Mouse (Mus musculus) intestine, postnatal 0 days (tissue): ENCODE measurements at regions not wholly inside any gene's neighbourhood (a gene's known extent, or its start where the extent isn't known, plus 50 kb on each side); places are given as distances from the start of the nearest gene placed in this dataset.

Source experiments
- ATAC-seq: fragments of 200-750 bp; cut with Nextera tagmentation; 2 replicates; pipeline ENCODE4 v1.8.0; 2017; ENCODE audit warnings: mild to moderate bottlenecking, moderate TSS enrichment, moderate library complexity
- H3K27ac ChIP-seq: fragments of 300-500 bp; sonication (generic); 2 replicates; pipeline ENCODE4 v1.5.1; 2014; ENCODE audit warnings: mild to moderate bottlenecking, low read depth, low read length, moderate library complexity
- H3K27me3 ChIP-seq: fragments of 300-500 bp; sonication (generic); replicated peaks from 2 replicates; pipeline ENCODE4 v1.6.1; 2014; ENCODE audit warnings: low read length, mixed read lengths; ENCODE audit not compliant: control insufficient read depth, insufficient read depth
- H3K36me3 ChIP-seq: fragments of 300-500 bp; sonication (generic); 2 replicates; pipeline ENCODE4 v1.6.1; 2014; ENCODE audit warnings: mild to moderate bottlenecking, moderate library complexity; ENCODE audit not compliant: control insufficient read depth, insufficient read depth
- H3K4me1 ChIP-seq: fragments of 300-500 bp; sonication (generic); replicated peaks from 2 replicates; pipeline ENCODE4 v1.6.1; 2014; ENCODE audit warnings: antibody characterized with exemption, low read length, mixed read lengths; ENCODE audit not compliant: control insufficient read depth, insufficient read depth
- H3K4me2 ChIP-seq: fragments of 300-500 bp; sonication (generic); replicated peaks from 2 replicates; pipeline ENCODE4 v1.6.1; 2014; ENCODE audit warnings: low read depth, mild to moderate bottlenecking, moderate library complexity
- H3K4me3 ChIP-seq: fragments of 300-500 bp; sonication (generic); 2 replicates; pipeline ENCODE4 v1.5.1; 2014; ENCODE audit warnings: low read depth, low read length
- H3K9ac ChIP-seq: fragments of 300-500 bp; sonication (generic); 2 replicates; pipeline ENCODE4 v1.6.1; 2014; ENCODE audit warnings: mild to moderate bottlenecking, low read depth, low read length
- H3K9me3 ChIP-seq: fragments of 300-500 bp; sonication (generic); 2 replicates; pipeline ENCODE4 v1.6.1; 2016; ENCODE audit warnings: mixed run types; ENCODE audit not compliant: control insufficient read depth
- CTCF ChIP-seq: sonication (generic); IDR thresholded peaks from 2 replicates; pipeline ENCODE4 v1.5.1; 2016; ENCODE audit warnings: low read depth, mild to moderate bottlenecking, control low read depth, antibody characterized with exemption, moderate library complexity
- WGBS: fragments of 180-500 bp; shearing (Covaris S2); extraction: QIAGEN DNeasy Blood & Tissue Kit; methylation state at CpG from one replicate; pipeline ENCODE4 v1.1.7; 2014; 5-methylcytosine and 5-hydroxymethylcytosine counted together

GRCm38 (mm10) chr4:152633896-152634295, 156.2 kb upstream of the Kcnab2 start:
- Histone ChIP-seq H3K9ac (no peak overlapping the region), H3K4me3 (no peak overlapping the region), H3K9me3 (no peaks in the 10 kb centered on the region), H3K27ac (no peak overlapping the region), H3K4me2 (no peak overlapping the region), H3K27me3 (no peaks in the 10 kb centered on the region), H3K4me1 (no peaks in the 10 kb centered on the region), H3K36me3 (no peaks in the 10 kb centered on the region)
- ATAC-seq: no peak
- 31% methylated on average over 6 of the region's 6 CpGs for WGBS
- TF ChIP-seq CTCF: no peak

GRCm38 (mm10) chr4:152628111-152628510, 150.4 kb upstream of the Kcnab2 start:
- no peak for TF ChIP-seq CTCF
- ATAC-seq: no peak
- Histone ChIP-seq H3K9me3 (no peaks in the 10 kb centered on the region), H3K27me3 (no peaks in the 10 kb centered on the region), H3K4me1 (no peaks in the 10 kb centered on the region), H3K36me3 (no peaks in the 10 kb centered on the region), H3K4me3 (no peak overlapping the region), H3K4me2 (no peak overlapping the region), H3K27ac (no peak overlapping the region), H3K9ac (no peak overlapping the region)
- WGBS: 74% methylated on average over 4 of the region's 4 CpGs

- Histone ChIP-seq H3K4me2 (no peak overlapping the region), H3K9ac (no peak overlapping the region)
- 7% methylated on average over 22 of the region's 22 CpGs for WGBS
These were observed 147.6 kb upstream of the Kcnab2 start for GRCm38 (mm10) chr4:152625032-152626003.

GRCm38 (mm10) chr4:152622022-152622777, 144.5 kb upstream of the Kcnab2 start:
- Histone ChIP-seq H3K4me3 (no peak overlapping the region), H3K9ac (no peak overlapping the region)

More at GRCm38 (mm10) chr4:152625032-152626003, 147.6 kb upstream of the Kcnab2 start:
- H3K4me1 ChIP-seq: no peaks in the 10 kb centered on the region
- H3K4me3 ChIP-seq: no peak overlapping the region
- H3K9me3 ChIP-seq: no peaks in the 10 kb centered on the region
- no peak overlapping the region for H3K27ac ChIP-seq
- ATAC-seq: no peak
- H3K36me3 ChIP-seq: no peaks in the 10 kb centered on the region
- peak; percentile 94 for TF ChIP-seq CTCF
- no peaks in the 10 kb centered on the region for H3K27me3 ChIP-seq

GRCm38 (mm10) chr4:152617636-152618035, 140.0 kb upstream of the Kcnab2 start:
- Histone ChIP-seq H3K4me3 (no peak overlapping the region), H3K9me3 (no peaks in the 10 kb centered on the region)
- WGBS: 48% methylated on average over 3 of the region's 3 CpGs

More at GRCm38 (mm10) chr4:152622022-152622777, 144.5 kb upstream of the Kcnab2 start:
- Histone ChIP-seq H3K4me2 (no peak overlapping the region), H3K4me1 (no peaks in the 10 kb centered on the region), H3K36me3 (no peaks in the 10 kb centered on the region), H3K27ac (no peak overlapping the region), H3K27me3 (no peaks in the 10 kb centered on the region), H3K9me3 (no peaks in the 10 kb centered on the region)
- no peak for TF ChIP-seq CTCF
- ATAC-seq: no peak
- 62% methylated on average over 9 of the region's 9 CpGs for WGBS

GRCm38 (mm10) chr4:152615155-152615554, 137.5 kb upstream of the Kcnab2 start:
- H3K36me3 ChIP-seq: no peaks in the 10 kb centered on the region
- no peak overlapping the region for H3K4me3 ChIP-seq
- 91% methylated on average over 2 of the region's 2 CpGs for WGBS
- no peak overlapping the region for H3K4me2 ChIP-seq
- H3K9ac ChIP-seq: no peak overlapping the region
- no peak for ATAC-seq
- H3K4me1 ChIP-seq: no peaks in the 10 kb centered on the region
- TF ChIP-seq CTCF: no peak
- H3K9me3 ChIP-seq: no peaks in the 10 kb centered on the region
- no peaks in the 10 kb centered on the region for H3K27me3 ChIP-seq
- no peak overlapping the region for H3K27ac ChIP-seq

More at GRCm38 (mm10) chr4:152617636-152618035, 140.0 kb upstream of the Kcnab2 start:
- ATAC-seq: no peak
- no peak overlapping the region for H3K27ac ChIP-seq
- H3K27me3 ChIP-seq: no peaks in the 10 kb centered on the region
- no peak for TF ChIP-seq CTCF
- no peak overlapping the region for H3K9ac ChIP-seq
- no peaks in the 10 kb centered on the region for H3K4me1 ChIP-seq
- no peak overlapping the region for H3K4me2 ChIP-seq
- no peaks in the 10 kb centered on the region for H3K36me3 ChIP-seq
